Mouse (Mus musculus): ENCODE data around the gene Fn1. TPM values are rescaled to one million over a fixed set of nuclear protein-coding genes. Genes with fewer than 3 reads are reported as not detected.

Fn1 gene
- total and polyA plus RNA-seq, 2 experiments from 2014 or later: 25.9 to 71.1 TPM

DNA sequence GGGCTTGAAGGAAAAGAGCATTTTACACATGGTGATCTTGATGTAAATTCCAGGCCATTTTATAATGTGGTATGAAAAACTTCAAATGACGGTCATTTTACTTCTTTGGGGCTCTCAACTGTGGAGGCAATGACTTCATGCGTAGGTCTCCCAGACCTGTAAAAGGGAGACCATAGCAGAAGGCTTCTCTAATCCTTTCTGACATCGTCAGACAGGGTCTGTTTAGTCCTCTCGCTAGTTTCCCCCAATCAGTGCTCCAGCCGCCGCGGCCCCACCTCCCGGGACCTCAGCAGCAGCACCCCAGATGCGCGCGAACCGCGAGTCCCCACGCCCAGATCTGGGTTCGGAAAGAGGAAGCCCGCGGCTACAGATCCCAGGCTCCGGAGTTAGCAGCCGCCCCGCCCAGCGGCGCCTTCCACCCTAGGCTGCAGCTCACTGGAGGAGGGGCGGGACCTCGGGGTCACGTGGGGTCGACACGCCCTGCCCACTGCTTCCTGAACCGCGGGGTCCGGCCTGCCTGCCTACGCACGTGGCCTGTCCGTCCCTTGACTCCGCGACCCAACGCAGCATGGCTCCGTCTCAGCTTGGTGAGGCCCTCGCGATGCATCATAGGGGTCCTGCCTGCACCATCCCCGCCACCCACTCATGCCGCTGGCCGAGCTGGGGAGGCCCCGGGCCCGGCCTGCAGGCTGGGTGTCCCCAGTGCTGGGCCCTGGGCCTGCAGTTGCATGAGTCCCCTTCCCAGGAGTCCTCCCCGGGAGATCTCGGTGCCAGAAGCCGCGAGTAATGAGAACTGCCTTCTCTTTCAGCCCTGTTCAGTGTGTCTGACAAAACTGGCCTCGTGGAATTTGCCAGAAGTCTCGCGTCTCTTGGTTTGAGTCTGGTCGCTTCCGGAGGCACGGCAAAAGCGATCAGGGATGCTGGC lies 96.0 kb downstream of the Fn1 start, which contains the start of gene Atic:
TSS of gene Atic (plus strand) at position 463 of the 925 bp plus-strand sequence.
- H3K27me3 ChIP-seq (ENCODE audit: insufficient read depth, low read length): no peaks in the 10 kb centered on the region
- peak within 1 kb of the TSS; percentile 89 for H3K27ac ChIP-seq (ENCODE audit: low read depth, low read length)
- H3K36me3 ChIP-seq (ENCODE audit: insufficient read depth, low read length): no peaks in the 10 kb centered on the region
- peak within 1 kb of the TSS; percentile 57 for H3K4me3 ChIP-seq (ENCODE audit: low read depth, low read length)
- under 1% methylated on average over 52 of the region's 55 CpGs for WGBS
- peak within 1 kb of the TSS; percentile 88 for H3K4me2 ChIP-seq (ENCODE audit: low read depth, low read length, poor library complexity, severe bottlenecking)
- peak within 1 kb of the TSS; percentile 93 for H3K9ac ChIP-seq (replicated peaks; ENCODE audit: low read length, poor library complexity, severe bottlenecking)
- peak; percentile 92 for DNase-seq (ENCODE audit: low spot score)
- peak; percentile 98 for ATAC-seq (ENCODE audit: low FRiP score)
- H3K9me3 ChIP-seq (ENCODE audit: low read length): no peaks in the 10 kb centered on the region
- 0 out of 2 replicates have a peak, but pooled peaks cover 5% of the 10 kb centered on the region for H3K4me1 ChIP-seq (ENCODE audit: insufficient read depth, low read length)
- no peak for TF ChIP-seq CTCF (IDR thresholded peaks at IDR 0.05)

DNA sequence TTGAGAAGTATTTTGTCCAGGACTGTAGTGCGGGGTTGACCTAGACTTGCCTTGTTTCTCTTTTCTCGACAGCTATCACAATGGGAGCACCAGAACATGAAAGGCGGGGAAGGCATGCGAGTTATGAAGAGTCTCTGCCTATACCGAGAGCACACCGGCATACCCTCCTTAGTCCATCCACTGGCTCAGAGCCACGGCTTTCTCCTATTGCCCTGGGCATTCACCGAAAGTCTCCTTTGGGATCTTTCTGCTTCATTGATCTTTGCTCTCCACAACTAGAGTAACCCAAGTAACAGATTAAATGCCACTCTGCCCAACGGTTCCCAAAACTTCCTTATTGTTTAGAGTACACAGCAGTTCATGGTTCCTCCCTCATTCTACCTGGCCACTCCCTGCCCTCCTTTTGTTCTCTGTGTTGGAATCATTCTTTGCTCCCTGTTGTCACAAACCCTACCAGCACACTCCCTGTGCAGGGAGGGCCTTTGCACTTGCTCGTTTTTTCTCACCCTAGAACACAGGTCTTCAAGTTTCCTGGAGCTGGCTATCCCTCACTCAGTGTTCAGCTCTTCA lies 102.3 kb downstream of the Fn1 start:
- no peak for TF ChIP-seq CTCF (IDR thresholded peaks at IDR 0.05)
- H3K9ac ChIP-seq (replicated peaks; ENCODE audit: low read length, poor library complexity, severe bottlenecking): no peak overlapping the region

DNA sequence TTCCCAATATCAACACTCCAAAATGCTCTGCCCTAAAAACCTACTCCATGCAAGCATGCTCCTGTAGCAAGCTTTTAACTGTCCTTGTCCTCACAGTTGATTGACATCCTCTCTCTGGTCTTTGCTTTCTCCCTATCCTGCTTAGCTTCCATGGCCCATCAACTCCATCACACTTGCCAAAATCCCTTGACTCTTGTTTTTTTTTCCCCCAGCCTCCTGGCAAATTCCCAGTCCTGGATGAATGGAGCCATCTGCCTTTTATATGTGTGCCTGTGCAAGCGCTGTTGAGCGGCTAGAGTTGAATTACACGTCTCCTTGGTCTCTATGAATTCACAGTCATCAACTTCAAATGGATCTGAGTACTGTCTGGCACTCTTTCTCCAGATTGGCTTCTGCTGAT lies 112.6 kb downstream of the Fn1 start:
- no peaks in the 10 kb centered on the region for H3K9me3 ChIP-seq (ENCODE audit: low read length)
- ATAC-seq (ENCODE audit: low FRiP score): no peak
- no peaks in the 10 kb centered on the region for H3K36me3 ChIP-seq (ENCODE audit: insufficient read depth, low read length)
- no peak overlapping the region for H3K4me3 ChIP-seq (ENCODE audit: low read depth, low read length)
- TF ChIP-seq CTCF (IDR thresholded peaks at IDR 0.05): no peak
- 78% methylated on average over 3 of the region's 3 CpGs for WGBS
- no peaks in the 10 kb centered on the region for H3K4me1 ChIP-seq (ENCODE audit: insufficient read depth, low read length)
- DNase-seq (ENCODE audit: low spot score): peak; percentile 66
- H3K9ac ChIP-seq (replicated peaks; ENCODE audit: low read length, poor library complexity, severe bottlenecking): no peak overlapping the region
- H3K4me2 ChIP-seq (ENCODE audit: low read depth, low read length, poor library complexity, severe bottlenecking): no peak overlapping the region
- H3K27ac ChIP-seq (ENCODE audit: low read depth, low read length): no peak overlapping the region
- H3K27me3 ChIP-seq (ENCODE audit: insufficient read depth, low read length): no peaks in the 10 kb centered on the region

More for the DNA sequence above, 102.3 kb downstream of the Fn1 start:
- Histone ChIP-seq H3K27me3 (ENCODE audit: insufficient read depth, low read length) (no peaks in the 10 kb centered on the region), H3K27ac (ENCODE audit: low read depth, low read length) (no peak overlapping the region), H3K4me2 (ENCODE audit: low read depth, low read length, poor library complexity, severe bottlenecking) (no peak overlapping the region), H3K4me3 (ENCODE audit: low read depth, low read length) (no peak overlapping the region), H3K4me1 (ENCODE audit: insufficient read depth, low read length) (no peaks in the 10 kb centered on the region), H3K9me3 (ENCODE audit: low read length) (no peaks in the 10 kb centered on the region), H3K36me3 (ENCODE audit: insufficient read depth, low read length) (no peaks in the 10 kb centered on the region)
- DNase-seq (ENCODE audit: low spot score) (no peak), ATAC-seq (ENCODE audit: low FRiP score) (no peak)
- 79% methylated on average over 10 of the region's 10 CpGs for WGBS

DNA sequence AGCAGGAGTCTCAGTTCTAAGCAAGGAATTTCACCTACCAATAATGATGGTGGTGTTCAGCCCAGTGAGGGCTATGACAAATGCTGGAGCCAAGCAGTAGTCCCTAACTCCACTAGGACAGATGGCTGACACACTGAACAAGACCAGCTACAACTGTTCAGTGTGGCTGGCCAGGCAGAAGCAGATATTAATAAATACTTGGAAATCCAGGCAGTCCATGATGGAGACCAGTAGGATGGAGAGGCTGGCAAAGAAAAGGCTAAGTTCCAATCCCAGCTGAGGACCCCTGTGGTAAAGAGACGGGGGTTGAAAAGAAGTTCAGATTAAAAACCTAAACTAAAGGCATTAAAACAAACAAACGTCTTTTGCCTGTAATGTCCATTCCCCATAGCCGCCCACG lies 113.4 kb downstream of the Fn1 start:
- 73% methylated on average over 4 of the region's 4 CpGs for WGBS
- DNase-seq (ENCODE audit: low spot score) (no peak), ATAC-seq (ENCODE audit: low FRiP score) (no peak)
- Histone ChIP-seq H3K27ac (ENCODE audit: low read depth, low read length) (no peak overlapping the region), H3K9ac (replicated peaks; ENCODE audit: low read length, poor library complexity, severe bottlenecking) (no peak overlapping the region), H3K4me3 (ENCODE audit: low read depth, low read length) (no peak overlapping the region), H3K27me3 (ENCODE audit: insufficient read depth, low read length) (no peaks in the 10 kb centered on the region), H3K9me3 (ENCODE audit: low read length) (no peaks in the 10 kb centered on the region), H3K4me2 (ENCODE audit: low read depth, low read length, poor library complexity, severe bottlenecking) (no peak overlapping the region), H3K4me1 (ENCODE audit: insufficient read depth, low read length) (no peaks in the 10 kb centered on the region), H3K36me3 (ENCODE audit: insufficient read depth, low read length) (no peaks in the 10 kb centered on the region)
- no peak for TF ChIP-seq CTCF (IDR thresholded peaks at IDR 0.05)

Other genes starting within 250 kb of the Fn1 start
- gene Abca12, start 238.3 kb downstream of the Fn1 start, total RNA-seq (2014; rRNA removed): 0.14 and 0.44 TPM in 2 replicates
- gene Abca12, start 238.3 kb downstream of the Fn1 start, polyA plus RNA-seq (2015; fragmentation: Nextera tagmentation; extraction: Ambion mirVana): 0.10 TPM in 2 replicates
- 44.7 and 47.8 TPM in 2 replicates for gene Atic, start 96.0 kb downstream of the Fn1 start, total RNA-seq (2014; rRNA removed)
- 26.5 and 27.4 TPM in 2 replicates for gene Atic, start 96.0 kb downstream of the Fn1 start, polyA plus RNA-seq (2015; fragmentation: Nextera tagmentation; extraction: Ambion mirVana)